Mouse (Mus musculus) liver, embryonic 11.5 days (tissue): ENCODE data around the gene Cd9. TPM values are rescaled to one million over a fixed set of nuclear protein-coding genes. Genes with fewer than 3 reads are reported as not detected.

ENCODE experiments used
- ATAC-seq: fragments of 200-750 bp; cut with Nextera tagmentation; replicated peaks from 2 replicates; pipeline ENCODE4 v1.8.0; 2017; ENCODE audit warnings: moderate number of reproducible peaks, mild to moderate bottlenecking, moderate TSS enrichment, moderate library complexity; ENCODE audit not compliant: low FRiP score
- DNase-seq: peaks from one replicate; pipeline ENCODE4 v3.0.0-alpha.2; 2017; ENCODE audit warnings: low spot score
- H3K27ac ChIP-seq: fragments of 300-500 bp; sonication (generic); 2 replicates; pipeline ENCODE4 v1.5.1; 2014; ENCODE audit warnings: mild to moderate bottlenecking, low read depth, low read length, control low read depth
- H3K27me3 ChIP-seq: fragments of 300-500 bp; sonication (generic); replicated peaks from 2 replicates; pipeline ENCODE4 v1.6.1; 2014; ENCODE audit warnings: low read length, mixed read lengths; ENCODE audit not compliant: control insufficient read depth, insufficient read depth
- H3K36me3 ChIP-seq: fragments of 300-500 bp; sonication (generic); 2 replicates; pipeline ENCODE4 v1.6.1; 2014; ENCODE audit warnings: mild to moderate bottlenecking, low read length, moderate library complexity, mixed read lengths; ENCODE audit not compliant: control insufficient read depth, insufficient read depth
- H3K4me1 ChIP-seq: fragments of 300-500 bp; sonication (generic); replicated peaks from 2 replicates; pipeline ENCODE4 v1.6.1; 2014; ENCODE audit warnings: low read length, mixed read lengths; ENCODE audit not compliant: control insufficient read depth, insufficient read depth
- H3K4me2 ChIP-seq: fragments of 300-500 bp; sonication (generic); 2 replicates; pipeline ENCODE4 v1.6.1; 2014; ENCODE audit warnings: mild to moderate bottlenecking, control low read depth, moderate library complexity
- H3K4me3 ChIP-seq: fragments of 300-500 bp; sonication (generic); 2 replicates; pipeline ENCODE4 v1.5.1; 2014; ENCODE audit warnings: low read depth, low read length, control low read depth
- H3K9ac ChIP-seq: fragments of 300-500 bp; sonication (generic); 2 replicates; pipeline ENCODE4 v1.6.1; 2014; ENCODE audit warnings: low read depth, low read length, control low read depth
- H3K9me3 ChIP-seq: fragments of 300-500 bp; sonication (generic); 2 replicates; pipeline ENCODE4 v1.6.1; 2016; ENCODE audit warnings: low read length, inconsistent platforms, mixed read lengths; ENCODE audit not compliant: control insufficient read depth
- WGBS: fragments of 180-500 bp; shearing (Covaris S2); extraction: QIAGEN DNeasy Blood & Tissue Kit; methylation state at CpG from one replicate; pipeline ENCODE4 v1.1.7; 2014; 5-methylcytosine and 5-hydroxymethylcytosine counted together
- polyA plus RNA-seq: library from polyadenylated mRNA; unstranded; fragments of >200 nt; fragmentation: Nextera tagmentation; extraction: Ambion mirVana; gene quantifications from 2 replicates; pipeline ENCODE4 v1.2.1, GENCODE M21; 2014

The Cd9 gene
- 111 and 113 TPM in 2 replicates for polyA plus RNA-seq

- Histone ChIP-seq H3K36me3 (no peaks in the 10 kb centered on the region), H3K27ac (no peak within 1 kb of the TSS), H3K9ac (peak within 1 kb of the TSS; percentile 70), H3K4me3 (peak within 1 kb of the TSS; percentile 71), H3K9me3 (no peaks in the 10 kb centered on the region), H3K4me2 (peak within 1 kb of the TSS; percentile 98), H3K4me1 (peaks cover 21% of the 10 kb centered on the region), H3K27me3 (peaks cover 10% of the 10 kb centered on the region)
- under 1% methylated on average over 58 of the region's 61 CpGs for WGBS
- ATAC-seq = peak; percentile 78
- peak; percentile 72 for DNase-seq
Measured at GRCm38 (mm10) chr6:125494092-125494871, at the start of gene Cd9. TSS of gene Cd9 (minus strand) at chr6:125494791.

- peak; percentile 83 for ATAC-seq
- no peak overlapping the region for H3K9ac ChIP-seq
- H3K27me3 ChIP-seq = no peaks in the 10 kb centered on the region
- no peak overlapping the region; the same call in 1 of the 2 replicates for H3K4me2 ChIP-seq
- H3K36me3 ChIP-seq = no peaks in the 10 kb centered on the region
- no peaks in the 10 kb centered on the region for H3K9me3 ChIP-seq
- DNase-seq = no peak
- H3K4me1 ChIP-seq = peaks cover 19% of the 10 kb centered on the region
- WGBS = 37% methylated on average over 6 of the region's 6 CpGs
- peak overlapping the region; percentile 56; the same call in 1 of the 2 replicates for H3K27ac ChIP-seq
- no peak overlapping the region for H3K4me3 ChIP-seq
Measured at GRCm38 (mm10) chr6:125541296-125541695, 46.7 kb upstream of the Cd9 start.

GRCm38 (mm10) chr6:125540826-125541225 is 46.2 kb upstream of the Cd9 start:
- Histone ChIP-seq H3K36me3 (no peaks in the 10 kb centered on the region), H3K9me3 (no peaks in the 10 kb centered on the region), H3K27ac (peak overlapping the region; percentile 56; the same call in 1 of the 2 replicates), H3K4me2 (no peak overlapping the region; the same call in 1 of the 2 replicates), H3K4me3 (no peak overlapping the region), H3K4me1 (peaks cover 19% of the 10 kb centered on the region), H3K27me3 (no peaks in the 10 kb centered on the region), H3K9ac (no peak overlapping the region)
- DNase-seq (no peak), ATAC-seq (peak; percentile 15)
- WGBS = 64% methylated on average over 6 of the region's 6 CpGs

- no peak for DNase-seq
- Histone ChIP-seq H3K4me3 (no peak overlapping the region), H3K27ac (no peak overlapping the region), H3K9me3 (no peaks in the 10 kb centered on the region), H3K9ac (no peak overlapping the region), H3K36me3 (no peaks in the 10 kb centered on the region), H3K27me3 (no peaks in the 10 kb centered on the region), H3K4me1 (peaks cover 19% of the 10 kb centered on the region), H3K4me2 (no peak overlapping the region)
- no peak for ATAC-seq
- WGBS = 59% methylated on average over 10 of the region's 10 CpGs
Measured at GRCm38 (mm10) chr6:125540199-125540598, 45.6 kb upstream of the Cd9 start.

GRCm38 (mm10) chr6:125539423-125539822 is 44.8 kb upstream of the Cd9 start:
- ATAC-seq = no peak
- Histone ChIP-seq H3K36me3 (no peaks in the 10 kb centered on the region), H3K4me2 (no peak overlapping the region), H3K4me1 (peaks cover 19% of the 10 kb centered on the region), H3K9ac (no peak overlapping the region), H3K9me3 (no peaks in the 10 kb centered on the region), H3K27ac (no peak overlapping the region), H3K4me3 (no peak overlapping the region), H3K27me3 (no peaks in the 10 kb centered on the region)
- 62% methylated on average over 8 of the region's 8 CpGs for WGBS
- DNase-seq = no peak

- WGBS = 77% methylated on average over 5 of the region's 5 CpGs
- no peaks in the 10 kb centered on the region for H3K36me3 ChIP-seq
- no peak overlapping the region for H3K9ac ChIP-seq
- H3K4me3 ChIP-seq = no peak overlapping the region
- ATAC-seq (no peak), DNase-seq (no peak)
- H3K4me1 ChIP-seq = peaks cover 19% of the 10 kb centered on the region
- H3K4me2 ChIP-seq = no peak overlapping the region
- no peak overlapping the region for H3K27ac ChIP-seq
- H3K27me3 ChIP-seq = no peaks in the 10 kb centered on the region
- H3K9me3 ChIP-seq = no peaks in the 10 kb centered on the region
Measured at GRCm38 (mm10) chr6:125538469-125538868, 43.9 kb upstream of the Cd9 start.

- Histone ChIP-seq H3K4me3 (no peak overlapping the region), H3K27ac (no peak overlapping the region), H3K4me2 (no peak overlapping the region), H3K27me3 (no peaks in the 10 kb centered on the region), H3K36me3 (no peaks in the 10 kb centered on the region), H3K9ac (no peak overlapping the region), H3K9me3 (no peaks in the 10 kb centered on the region), H3K4me1 (peaks cover 4% of the 10 kb centered on the region)
- no peak for ATAC-seq
- WGBS = 84% methylated on average over 5 of the region's 5 CpGs
- no peak for DNase-seq
Measured at GRCm38 (mm10) chr6:125534990-125535389, 40.4 kb upstream of the Cd9 start.

GRCm38 (mm10) chr6:125533104-125533650 is 38.6 kb upstream of the Cd9 start:
- DNase-seq (no peak), ATAC-seq (no peak)
- H3K27ac ChIP-seq = no peak overlapping the region
- H3K4me1 ChIP-seq = no peaks in the 10 kb centered on the region
- no peaks in the 10 kb centered on the region for H3K27me3 ChIP-seq
- no peaks in the 10 kb centered on the region for H3K36me3 ChIP-seq
- WGBS = 83% methylated on average over 11 of the region's 11 CpGs
- no peaks in the 10 kb centered on the region for H3K9me3 ChIP-seq
- H3K4me3 ChIP-seq = no peak overlapping the region
- H3K4me2 ChIP-seq = no peak overlapping the region
- H3K9ac ChIP-seq = no peak overlapping the region

GRCm38 (mm10) chr6:125529479-125529878 is 34.9 kb upstream of the Cd9 start:
- Histone ChIP-seq H3K4me2 (no peak overlapping the region), H3K36me3 (no peaks in the 10 kb centered on the region), H3K9ac (no peak overlapping the region), H3K9me3 (no peaks in the 10 kb centered on the region), H3K27ac (no peak overlapping the region), H3K27me3 (no peaks in the 10 kb centered on the region), H3K4me1 (no peaks in the 10 kb centered on the region), H3K4me3 (no peak overlapping the region)
- WGBS = 82% methylated on average over 5 of the region's 5 CpGs
- DNase-seq = no peak
- ATAC-seq = no peak
